9 mouse cellular contexts compared by ENCODE assay signal in the genomic region with DNA sequence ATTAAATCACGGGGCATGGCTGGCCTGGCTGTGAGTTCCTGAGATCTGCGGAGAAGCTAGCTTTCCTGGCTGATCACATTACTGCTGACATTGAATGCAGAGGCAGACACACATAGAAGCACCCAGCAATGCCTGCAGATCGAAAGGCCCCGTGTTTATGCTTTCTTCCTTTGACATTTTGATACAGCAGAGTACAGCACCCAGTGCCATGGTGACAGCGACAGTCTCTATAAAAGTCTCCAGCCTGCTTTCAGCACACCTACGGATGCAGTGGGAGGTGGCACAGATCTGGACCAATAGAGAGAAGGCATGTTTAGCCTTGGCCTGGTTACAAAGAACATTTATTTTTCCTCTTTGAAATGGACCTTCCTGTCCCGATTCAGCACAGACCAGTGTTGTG.
DNase-seq lines count a peak whose midpoint lies in the region; ATAC-seq and TF ChIP-seq lines count a peak whose summit lies in the region.
"Had no signal": no experiment of that assay in that cellular context is flagged by ENCODE, and none has a peak within 500 bp of the region (broad histone marks: within the 10 kb centered on the region; RNA-seq: fewer than 3 reads in every experiment).

No protein-coding gene starts in this region.

- peak; percentile 78 for DNase-seq in kidney, adult 2 months
- no peak for DNase-seq in kidney, postnatal 4 days
- peak; percentile 55 for DNase-seq in brain, embryonic 14.5 days (ENCODE audit: low read depth)
- peak; percentile 46 to 89 for DNase-seq in left cerebral cortex, adult 8-10 months (ENCODE audit: low spot score in 2 of 2)
- no peak for DNase-seq in urinary bladder, postnatal 14 days (ENCODE audit: low spot score)
- DNase-seq in B cell, adult 2 months: no peak

- H3K27ac ChIP-seq in kidney, adult 2 months (ENCODE audit: insufficient read depth, low read depth, low read length): peak overlapping the region; percentile 63
- H3K27ac ChIP-seq in heart, embryonic 14.5 days (replicated peaks in 1 of 2; ENCODE audit: control insufficient read depth in 1 of 2, insufficient read depth in 1 of 2, low read depth in 2 of 2, low read length in 2 of 2): peak overlapping the region; percentile 2 to 45; a peak in 2 of 4 replicates
- H3K27ac ChIP-seq in neural tube, embryonic 15.5 days (replicated peaks): peak overlapping the region; percentile 71

- no peaks in the 10 kb centered on the region for H3K36me3 ChIP-seq in kidney, adult 2 months (ENCODE audit: control insufficient read depth, insufficient read depth, low read length)
- H3K36me3 ChIP-seq in heart, embryonic 14.5 days (ENCODE audit: control insufficient read depth, insufficient read depth, low read length): no peaks in the 10 kb centered on the region
- no peaks in the 10 kb centered on the region for H3K36me3 ChIP-seq in neural tube, embryonic 15.5 days

- H3K4me1 ChIP-seq in kidney, adult 2 months (ENCODE audit: control insufficient read depth, insufficient read depth, low read length): peaks cover 41% of the 10 kb centered on the region
- peaks cover 11 to 12% of the 10 kb centered on the region in 2 experiments for H3K4me1 ChIP-seq in heart, embryonic 14.5 days (ENCODE audit: control insufficient read depth in 2 of 2, insufficient read depth in 2 of 2, low read length in 2 of 2)
- peaks cover 24% of the 10 kb centered on the region for H3K4me1 ChIP-seq in neural tube, embryonic 15.5 days

- TF ChIP-seq POLR2A in kidney, adult 2 months (IDR thresholded peaks at IDR 0.05; ENCODE audit: low read depth, low read length): no peak
- TF ChIP-seq POLR2A in brain, embryonic 14.5 days (IDR thresholded peaks at IDR 0.05; ENCODE audit: borderline replicate concordance, extremely low read depth, insufficient read depth, insufficient read length, poor library complexity, severe bottlenecking): no peak

- H3K9me3 ChIP-seq in heart, embryonic 14.5 days (ENCODE audit: control insufficient read depth, low read length): peaks cover 7% of the 10 kb centered on the region; the same call in 1 of the 2 replicates
- H3K9me3 ChIP-seq in neural tube, embryonic 15.5 days (replicated peaks): no peaks in the 10 kb centered on the region

- H3K4me2 ChIP-seq in heart, embryonic 14.5 days (ENCODE audit: low read length): no peak overlapping the region
- no peak overlapping the region for H3K4me2 ChIP-seq in neural tube, embryonic 15.5 days

- WGBS in kidney, adult 2 months: 20% methylated on average over 7 of the region's 7 CpGs
- 54% methylated on average over 7 of the region's 7 CpGs for WGBS in heart, embryonic 14.5 days
- 52% methylated on average over 7 of the region's 7 CpGs for WGBS in neural tube, embryonic 15.5 days

- no peak for TF ChIP-seq CTCF in kidney, adult 2 months (conservative IDR thresholded peaks at IDR 0.05; ENCODE audit: insufficient read depth, insufficient read length, low read depth, low read length)
- no peak for TF ChIP-seq CTCF in brain, embryonic 14.5 days (IDR thresholded peaks at IDR 0.05; ENCODE audit: borderline replicate concordance, extremely low read depth, insufficient read depth, insufficient read length)

- peak; percentile 56; the same call in 1 of the 2 replicates for ATAC-seq in heart, embryonic 14.5 days (ENCODE audit: insufficient number of reproducible peaks, insufficient read depth, low FRiP score, low read depth)
- ATAC-seq in neural tube, embryonic 15.5 days (ENCODE audit: low FRiP score): peak; percentile 80
- ATAC-seq: Patski had no signal

- no peaks in the 10 kb centered on the region for H3K27me3 ChIP-seq in kidney, adult 2 months (replicated peaks; ENCODE audit: control insufficient read depth, insufficient read depth, low read length)
- H3K27me3 ChIP-seq in heart, embryonic 14.5 days (ENCODE audit: control insufficient read depth, insufficient read depth, low read length): no peaks in the 10 kb centered on the region
- no peaks in the 10 kb centered on the region for H3K27me3 ChIP-seq in neural tube, embryonic 15.5 days (replicated peaks)
- H3K27me3 ChIP-seq: Patski had no signal

- no peak overlapping the region for H3K4me3 ChIP-seq in kidney, adult 2 months (ENCODE audit: insufficient read depth, low read depth, low read length)
- H3K4me3 ChIP-seq in heart, embryonic 14.5 days (ENCODE audit: control insufficient read depth in 1 of 2, insufficient read depth in 1 of 2, low read depth in 1 of 2, low read length in 2 of 2): no peak overlapping the region
- H3K4me3 ChIP-seq in neural tube, embryonic 15.5 days (replicated peaks): no peak overlapping the region

- no peak overlapping the region for H3K9ac ChIP-seq in heart, embryonic 14.5 days (ENCODE audit: low read length)
- no peak overlapping the region for H3K9ac ChIP-seq in neural tube, embryonic 15.5 days (replicated peaks)

Comparison
In these comparisons a context has a peak if more than half of its experiments do, and no peak if none do; other contexts are left out.
1. DNase-seq: peak in kidney, adult 2 months (single experiment), brain, embryonic 14.5 days (single experiment) and left cerebral cortex, adult 8-10 months (2 of 2); none in kidney, postnatal 4 days (0 of 2), urinary bladder, postnatal 14 days (single experiment) and B cell, adult 2 months (0 of 2).
2. Peak in every context shown above with its lines, with median percentiles within 50 percentile points of each other: H3K27ac ChIP-seq.